Mouse (Mus musculus): Measurements from ENCODE around the gene Tnik. TPM values are rescaled to one million over a fixed set of nuclear protein-coding genes. Genes with fewer than 3 reads are reported as not detected.

Gene Tnik
- polyA plus RNA-seq, 1 experiment from 2014 or later, result 88.8 TPM

DNA sequence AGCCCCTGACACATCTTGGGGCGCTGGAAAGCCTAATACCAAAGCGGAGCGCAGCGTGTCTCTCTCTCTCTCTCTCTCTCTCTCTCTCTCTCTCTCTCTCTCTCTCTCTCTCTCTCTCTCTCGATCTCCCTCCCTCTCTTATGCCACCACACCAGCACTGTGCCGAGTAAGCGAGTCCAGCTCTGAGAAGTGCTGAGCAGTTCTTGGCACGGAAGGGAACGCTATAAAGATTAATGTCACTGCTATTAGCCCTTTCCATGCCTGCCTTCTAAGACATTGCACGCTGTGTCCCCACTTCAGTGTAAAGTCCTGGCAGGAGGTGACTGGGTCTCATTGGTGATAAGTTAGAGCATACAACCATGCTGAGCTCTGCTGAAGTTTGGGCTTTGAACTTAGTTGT is 433.1 kb downstream of the Tnik start:
- no peak overlapping the region for H3K27ac ChIP-seq
- H3K36me3 ChIP-seq (replicated peaks), result no peaks in the 10 kb centered on the region
- H3K4me1 ChIP-seq, result no peaks in the 10 kb centered on the region
- H3K27me3 ChIP-seq (replicated peaks), result no peaks in the 10 kb centered on the region
- no peaks in the 10 kb centered on the region for H3K9me3 ChIP-seq
- no peak overlapping the region for H3K4me3 ChIP-seq
- 94% methylated on average over 9 of the region's 10 CpGs for WGBS
- no peak overlapping the region for H3K9ac ChIP-seq
- ATAC-seq (replicated peaks), result no peak; the same call in 1 of the 2 replicates
- H3K4me2 ChIP-seq, result no peak overlapping the region

DNA sequence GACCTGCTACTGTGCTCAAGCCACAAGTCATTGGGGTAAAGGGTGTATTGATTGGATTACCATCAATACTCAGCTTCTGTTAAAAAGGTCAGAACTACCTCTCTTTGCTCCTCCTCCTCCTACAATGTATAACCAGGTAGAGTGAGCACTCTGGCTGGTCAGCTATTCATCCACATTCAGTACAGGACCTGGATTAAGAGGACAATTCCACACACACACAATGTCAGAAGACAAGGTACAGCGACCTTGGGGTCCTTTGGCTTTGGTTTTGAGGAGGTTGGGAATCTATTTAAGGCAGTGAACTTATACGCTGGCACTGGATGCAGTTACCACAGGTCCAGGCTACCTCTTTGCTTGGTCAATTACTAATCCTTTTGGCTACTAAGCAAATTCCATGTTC is 434.8 kb downstream of the Tnik start, which contains the start of gene Slc2a2:
Gene Slc2a2 (plus strand): TSS at position 107 of the 400 bp plus-strand sequence.
- Histone ChIP-seq H3K27ac (no peak within 1 kb of the TSS), H3K9ac (no peak within 1 kb of the TSS), H3K4me2 (no peak within 1 kb of the TSS), H3K4me3 (no peak within 1 kb of the TSS), H3K9me3 (no peaks in the 10 kb centered on the region), H3K27me3 (replicated peaks) (no peaks in the 10 kb centered on the region), H3K36me3 (replicated peaks) (no peaks in the 10 kb centered on the region), H3K4me1 (no peaks in the 10 kb centered on the region)
- ATAC-seq (replicated peaks), result no peak
- WGBS, result 88% methylated on average over 2 of the region's 2 CpGs

DNA sequence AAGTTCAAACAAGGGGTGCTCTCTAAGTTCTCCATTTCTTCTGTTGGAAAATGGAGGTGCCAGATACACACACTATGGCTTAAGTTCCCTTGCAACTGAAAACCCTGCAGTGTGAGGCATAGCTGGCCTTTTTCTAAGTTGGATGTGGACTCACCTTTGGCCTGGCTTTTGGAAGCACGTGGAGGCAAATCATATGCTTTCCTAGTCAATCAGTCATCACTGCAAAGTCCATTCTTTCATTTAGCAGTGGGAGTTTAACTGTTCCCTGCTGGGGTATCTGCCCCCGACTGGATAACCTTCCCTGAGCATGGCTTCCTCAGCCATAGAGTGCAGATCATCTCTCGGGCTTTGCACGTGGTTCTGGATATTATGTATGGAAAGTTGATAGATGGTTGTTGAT is 436.6 kb downstream of the Tnik start:
- no peaks in the 10 kb centered on the region for H3K9me3 ChIP-seq
- H3K27me3 ChIP-seq (replicated peaks), result no peaks in the 10 kb centered on the region
- no peaks in the 10 kb centered on the region for H3K36me3 ChIP-seq (replicated peaks)
- H3K4me1 ChIP-seq, result no peaks in the 10 kb centered on the region
- ATAC-seq (replicated peaks), result no peak
- no peak overlapping the region for H3K27ac ChIP-seq
- H3K4me3 ChIP-seq, result no peak overlapping the region
- no peak overlapping the region for H3K9ac ChIP-seq
- 76% methylated on average over 4 of the region's 4 CpGs for WGBS
- no peak overlapping the region for H3K4me2 ChIP-seq

DNA sequence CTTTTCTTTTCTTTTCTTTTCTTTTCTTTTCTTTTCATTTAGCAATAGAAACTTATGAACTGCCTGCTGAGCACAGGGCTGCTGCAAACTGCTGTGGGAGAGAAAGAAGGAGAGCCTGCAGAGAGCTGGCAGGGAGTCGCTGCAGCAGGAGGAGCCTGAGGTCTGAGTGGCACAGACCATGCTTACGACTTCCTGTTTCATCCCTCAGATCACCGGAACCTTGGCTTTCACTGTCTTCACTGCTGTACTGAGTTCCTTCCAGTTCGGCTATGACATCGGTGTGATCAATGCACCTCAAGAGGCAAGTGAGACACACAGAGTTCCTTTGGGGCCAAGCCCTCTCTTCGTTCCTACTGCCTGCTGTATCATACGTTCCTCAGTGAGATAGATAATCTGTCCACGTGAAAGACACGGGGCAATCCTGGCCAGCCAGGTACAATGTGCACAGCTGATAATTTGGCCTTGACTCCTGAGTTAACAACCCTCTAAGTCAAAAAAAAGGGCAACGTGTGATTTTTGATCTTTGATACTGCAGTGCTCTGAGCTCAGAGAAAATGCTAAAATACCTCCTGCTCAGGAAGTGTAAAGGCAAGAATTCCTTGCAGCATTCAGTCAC is 442.6 kb downstream of the Tnik start:
- no peak overlapping the region for H3K4me2 ChIP-seq
- 65% methylated on average over 10 of the region's 10 CpGs for WGBS
- no peaks in the 10 kb centered on the region for H3K4me1 ChIP-seq
- no peak overlapping the region for H3K27ac ChIP-seq
- no peaks in the 10 kb centered on the region for H3K36me3 ChIP-seq (replicated peaks)
- H3K9ac ChIP-seq, result no peak overlapping the region
- no peak overlapping the region for H3K4me3 ChIP-seq
- no peak for ATAC-seq (replicated peaks)
- no peaks in the 10 kb centered on the region for H3K9me3 ChIP-seq
- H3K27me3 ChIP-seq (replicated peaks), result no peaks in the 10 kb centered on the region

DNA sequence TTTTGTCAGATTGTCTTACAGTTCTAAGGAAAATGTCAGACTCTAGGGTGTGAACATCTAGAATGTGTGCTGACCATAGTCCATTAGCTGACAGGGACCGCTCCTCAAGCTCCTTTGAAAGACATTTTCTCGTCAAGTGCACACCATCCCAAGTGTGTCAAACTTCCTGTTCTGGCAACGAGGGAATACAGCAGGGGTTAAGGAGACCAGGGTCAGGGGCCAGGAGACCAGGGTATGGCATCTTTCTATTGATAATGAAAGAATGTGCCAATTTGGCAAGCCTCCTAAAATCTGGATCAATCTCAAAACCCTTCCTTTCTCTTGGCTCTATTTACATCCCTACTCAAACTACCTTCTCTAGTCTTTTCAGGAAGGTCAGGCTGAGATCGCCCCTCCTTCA is 443.7 kb downstream of the Tnik start:
- no peak overlapping the region for H3K4me3 ChIP-seq
- WGBS, result 85% methylated on average over 4 of the region's 4 CpGs
- ATAC-seq (replicated peaks), result no peak
- H3K36me3 ChIP-seq (replicated peaks), result no peaks in the 10 kb centered on the region
- no peaks in the 10 kb centered on the region for H3K4me1 ChIP-seq
- no peaks in the 10 kb centered on the region for H3K27me3 ChIP-seq (replicated peaks)
- no peak overlapping the region for H3K9ac ChIP-seq
- no peak overlapping the region for H3K27ac ChIP-seq
- no peaks in the 10 kb centered on the region for H3K9me3 ChIP-seq
- H3K4me2 ChIP-seq, result no peak overlapping the region

DNA sequence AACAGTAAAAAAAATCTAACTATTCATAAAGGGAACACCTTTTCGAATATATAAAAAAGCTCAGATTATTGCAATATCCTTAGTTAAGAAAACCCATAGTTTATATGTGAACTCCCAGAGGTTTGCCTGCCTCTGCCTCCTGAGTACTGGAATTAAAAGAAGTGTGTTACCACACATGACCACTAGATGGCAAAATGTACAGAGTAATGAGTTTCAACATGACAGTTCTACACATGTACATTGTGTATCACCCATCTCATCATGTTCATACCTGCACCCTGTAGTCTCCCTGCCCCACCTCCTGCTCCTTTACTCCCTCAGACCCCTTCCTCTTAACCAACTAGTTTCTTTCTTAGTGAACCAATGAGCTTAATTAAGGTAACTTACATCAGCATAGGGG is 446.7 kb downstream of the Tnik start:
- ATAC-seq (replicated peaks), result no peak
- Histone ChIP-seq H3K9ac (no peak overlapping the region), H3K9me3 (no peaks in the 10 kb centered on the region), H3K4me1 (no peaks in the 10 kb centered on the region), H3K4me3 (no peak overlapping the region), H3K27me3 (replicated peaks) (no peaks in the 10 kb centered on the region), H3K4me2 (no peak overlapping the region), H3K27ac (no peak overlapping the region), H3K36me3 (replicated peaks) (no peaks in the 10 kb centered on the region)
- WGBS, result 78% methylated on average over 1 of the region's 1 CpGs

DNA sequence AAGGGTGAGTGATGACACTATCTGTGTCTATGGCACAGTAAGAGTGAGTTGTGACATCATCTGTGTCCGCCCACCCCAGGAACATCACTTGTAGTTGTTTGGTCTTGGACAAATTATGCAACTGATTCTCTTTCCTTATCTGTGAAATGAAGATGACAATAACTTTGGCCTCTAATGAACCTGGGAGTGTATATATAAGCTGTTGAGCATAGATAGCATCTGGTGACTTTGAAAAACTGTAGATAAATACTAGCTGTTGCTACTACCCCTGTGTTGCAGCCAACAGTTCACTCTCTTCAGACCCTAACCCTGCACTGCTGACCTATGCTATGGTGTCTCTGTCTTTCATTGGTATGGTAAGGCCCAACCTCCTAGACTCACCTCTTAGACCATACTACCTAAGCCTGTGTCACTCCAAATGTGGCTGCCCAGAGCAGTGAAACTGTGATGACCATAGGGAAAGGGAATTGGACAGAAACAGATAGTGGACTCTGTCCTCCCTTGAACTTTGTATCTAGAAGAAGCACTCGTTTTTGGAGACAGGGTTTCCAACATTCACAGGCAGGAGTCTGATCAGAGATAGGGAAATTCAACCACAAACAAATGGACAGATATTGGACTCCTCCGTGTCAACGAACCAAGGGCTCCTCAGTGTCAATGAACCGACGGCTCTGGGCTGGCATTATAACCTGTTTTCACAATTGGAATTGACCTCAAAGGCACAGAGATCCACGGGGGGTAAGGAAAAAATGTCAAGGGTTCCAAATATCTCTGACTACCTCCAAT is 451.1 kb downstream of the Tnik start:
- Histone ChIP-seq H3K4me1 (no peaks in the 10 kb centered on the region), H3K4me3 (no peak overlapping the region), H3K4me2 (no peak overlapping the region), H3K9ac (no peak overlapping the region), H3K36me3 (replicated peaks) (no peaks in the 10 kb centered on the region), H3K27ac (no peak overlapping the region), H3K9me3 (no peaks in the 10 kb centered on the region), H3K27me3 (replicated peaks) (no peaks in the 10 kb centered on the region)
- 78% methylated on average over 7 of the region's 7 CpGs for WGBS
- ATAC-seq (replicated peaks), result no peak

DNA sequence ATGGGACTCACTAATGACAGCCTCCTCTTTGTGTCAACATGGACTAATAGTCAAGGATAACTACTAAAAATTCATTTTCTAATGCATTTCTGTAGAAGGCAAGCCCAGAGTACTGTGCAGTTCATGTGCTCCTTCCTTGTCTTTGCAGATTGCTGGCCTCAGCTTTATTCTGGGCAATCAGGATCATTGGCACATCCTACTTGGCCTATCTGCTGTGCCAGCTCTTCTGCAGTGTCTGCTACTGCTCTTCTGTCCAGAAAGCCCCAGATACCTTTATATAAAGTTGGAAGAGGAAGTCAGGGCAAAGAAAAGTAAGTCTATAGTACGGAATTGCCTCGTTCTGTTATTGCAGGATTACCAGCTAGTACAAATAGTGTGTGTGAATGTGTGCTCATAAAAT is 455.5 kb downstream of the Tnik start:
- WGBS, result 85% methylated on average over 2 of the region's 2 CpGs
- Histone ChIP-seq H3K9me3 (no peaks in the 10 kb centered on the region), H3K4me2 (no peak overlapping the region), H3K9ac (no peak overlapping the region), H3K4me3 (no peak overlapping the region), H3K27ac (no peak overlapping the region), H3K36me3 (replicated peaks) (no peaks in the 10 kb centered on the region), H3K4me1 (no peaks in the 10 kb centered on the region), H3K27me3 (replicated peaks) (no peaks in the 10 kb centered on the region)
- no peak for ATAC-seq (replicated peaks)

DNA sequence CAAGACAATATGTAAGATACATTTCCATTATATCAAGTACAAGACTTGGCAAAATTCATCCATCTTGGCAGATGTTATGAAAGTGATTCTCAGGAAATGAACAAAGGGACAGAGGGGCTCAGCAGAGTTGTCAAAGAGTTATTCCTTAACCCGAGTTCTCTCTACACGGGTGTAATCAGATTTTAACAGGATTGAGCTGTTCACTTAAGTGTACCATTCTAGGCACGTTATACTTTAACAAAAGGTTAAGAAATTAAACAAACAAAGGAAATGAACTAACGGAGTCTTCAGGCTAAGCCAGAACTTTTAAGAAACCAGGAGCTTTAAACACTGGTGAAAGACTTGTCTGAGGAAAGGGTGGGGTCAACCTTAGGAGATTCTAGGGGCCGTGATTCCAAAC is 458.2 kb downstream of the Tnik start:
- no peak overlapping the region for H3K4me2 ChIP-seq
- no peak overlapping the region for H3K9ac ChIP-seq
- H3K27me3 ChIP-seq (replicated peaks), result no peaks in the 10 kb centered on the region
- 55% methylated on average over 5 of the region's 5 CpGs for WGBS
- no peak overlapping the region for H3K27ac ChIP-seq
- ATAC-seq (replicated peaks), result no peak
- H3K36me3 ChIP-seq (replicated peaks), result no peaks in the 10 kb centered on the region
- H3K9me3 ChIP-seq, result no peaks in the 10 kb centered on the region
- no peaks in the 10 kb centered on the region for H3K4me1 ChIP-seq
- no peak overlapping the region for H3K4me3 ChIP-seq

DNA sequence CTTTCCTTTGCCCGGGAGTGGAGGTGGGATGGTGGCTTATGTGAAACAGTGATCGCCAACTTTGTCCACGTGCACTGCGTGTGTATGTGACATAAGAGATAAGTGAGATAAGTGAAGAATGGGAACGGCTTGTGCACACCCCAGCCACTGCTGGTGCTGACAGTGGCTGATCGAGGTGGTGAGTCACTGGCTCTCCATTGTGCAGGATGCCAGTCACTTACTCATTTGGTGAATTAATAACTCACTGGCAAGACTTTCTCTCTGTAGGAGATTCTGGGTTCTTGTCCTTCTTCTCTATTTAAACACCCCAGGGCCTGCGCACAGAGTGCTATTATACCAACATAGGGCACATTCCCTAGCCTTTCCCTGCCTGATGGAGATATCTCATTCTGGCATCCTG is 458.8 kb downstream of the Tnik start:
- no peak for ATAC-seq (replicated peaks)
- H3K4me2 ChIP-seq, result no peak overlapping the region
- H3K36me3 ChIP-seq (replicated peaks), result no peaks in the 10 kb centered on the region
- 90% methylated on average over 7 of the region's 7 CpGs for WGBS
- no peak overlapping the region for H3K9ac ChIP-seq
- no peaks in the 10 kb centered on the region for H3K27me3 ChIP-seq (replicated peaks)
- no peak overlapping the region for H3K4me3 ChIP-seq
- H3K27ac ChIP-seq, result no peak overlapping the region
- H3K9me3 ChIP-seq, result no peaks in the 10 kb centered on the region
- H3K4me1 ChIP-seq, result no peaks in the 10 kb centered on the region

DNA sequence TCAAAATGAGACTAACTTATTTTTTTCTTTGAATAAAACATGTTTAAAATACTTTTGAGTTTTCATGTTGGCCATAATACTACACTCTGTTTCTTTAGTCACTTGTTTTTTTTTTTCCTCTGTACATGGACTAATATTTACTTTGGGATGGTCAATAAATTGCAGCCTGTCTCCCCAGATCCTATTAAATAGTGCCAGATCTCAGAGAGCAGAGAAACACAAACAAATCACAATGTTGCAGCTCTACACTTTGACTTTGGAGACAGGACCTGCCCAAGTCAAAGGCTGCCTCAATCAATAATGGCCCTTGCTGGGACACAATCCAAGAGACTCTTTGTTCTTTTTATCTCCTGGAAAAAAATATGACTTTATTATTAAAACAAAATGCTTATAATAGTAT is 459.5 kb downstream of the Tnik start:
- Histone ChIP-seq H3K4me3 (no peak overlapping the region), H3K27me3 (replicated peaks) (no peaks in the 10 kb centered on the region), H3K9ac (no peak overlapping the region), H3K27ac (no peak overlapping the region), H3K9me3 (no peaks in the 10 kb centered on the region), H3K4me1 (no peaks in the 10 kb centered on the region), H3K4me2 (no peak overlapping the region), H3K36me3 (replicated peaks) (no peaks in the 10 kb centered on the region)
- no peak for ATAC-seq (replicated peaks)

DNA sequence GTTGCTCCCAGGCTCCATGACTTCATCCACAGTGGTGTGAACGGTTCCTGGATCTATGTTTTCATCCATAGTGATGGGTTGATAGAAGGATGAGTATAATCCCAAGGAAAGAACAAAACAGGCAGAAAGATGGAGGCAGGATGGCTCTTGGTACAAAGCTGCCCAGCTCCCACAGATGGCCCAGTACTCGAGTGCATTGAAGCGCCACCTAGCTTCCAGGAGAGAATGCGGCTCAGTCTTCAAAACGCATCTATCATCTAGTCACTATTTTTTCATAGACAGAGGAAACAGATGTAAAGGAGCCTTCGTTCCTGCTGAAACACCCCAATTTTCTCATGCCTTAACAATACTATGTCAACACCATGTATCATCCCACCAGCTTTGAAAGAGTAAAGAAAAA is 460.5 kb downstream of the Tnik start:
- Histone ChIP-seq H3K9ac (no peak overlapping the region), H3K4me2 (no peak overlapping the region), H3K9me3 (no peaks in the 10 kb centered on the region), H3K27ac (no peak overlapping the region), H3K4me1 (no peaks in the 10 kb centered on the region), H3K27me3 (replicated peaks) (no peaks in the 10 kb centered on the region), H3K4me3 (no peak overlapping the region), H3K36me3 (replicated peaks) (no peaks in the 10 kb centered on the region)
- 67% methylated on average over 6 of the region's 6 CpGs for WGBS
- no peak for ATAC-seq (replicated peaks)

DNA sequence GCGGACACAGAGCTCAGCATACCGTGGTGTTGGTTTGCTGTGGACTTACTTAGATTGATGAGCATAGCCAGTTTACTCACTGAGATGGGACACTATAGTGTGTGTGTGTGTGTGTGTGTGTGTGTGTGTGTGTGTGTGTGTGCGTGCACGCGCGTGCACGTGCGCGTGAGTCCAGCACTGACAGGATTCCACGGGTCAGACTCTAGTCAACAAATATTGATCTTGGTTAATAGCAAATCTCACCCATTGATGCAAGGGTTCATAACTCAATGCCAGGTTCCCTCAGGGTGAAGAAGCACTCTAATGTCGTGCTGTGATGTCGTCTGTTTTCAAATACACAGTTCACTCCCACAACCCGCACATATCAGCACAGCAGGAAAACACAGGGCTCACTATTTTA is 462.2 kb downstream of the Tnik start:
- Histone ChIP-seq H3K4me2 (no peak overlapping the region), H3K4me3 (no peak overlapping the region), H3K36me3 (replicated peaks) (no peaks in the 10 kb centered on the region), H3K27me3 (replicated peaks) (no peaks in the 10 kb centered on the region), H3K9me3 (no peaks in the 10 kb centered on the region), H3K27ac (no peak overlapping the region), H3K9ac (no peak overlapping the region), H3K4me1 (no peaks in the 10 kb centered on the region)
- 93% methylated on average over 13 of the region's 13 CpGs for WGBS
- ATAC-seq (replicated peaks), result no peak

Measured in midbrain, embryonic 15.5 days (tissue).